Mouse (Mus musculus) heart, embryonic 13.5 days (tissue): Measurements from ENCODE around the gene Ephb3. TPM values are rescaled to one million over a fixed set of nuclear protein-coding genes. Genes with fewer than 3 reads are reported as not detected.
A peak's percentile ranks its signal among the peaks of the same experiment; 100 is the strongest.

Experiments
- ATAC-seq: fragments of 200-750 bp; cut with Nextera tagmentation; 2 replicates; pipeline ENCODE4 v1.8.0; 2017; ENCODE audit warnings: moderate TSS enrichment; ENCODE audit not compliant: insufficient number of reproducible peaks, low FRiP score, low TSS enrichment; ENCODE audit errors: extremely low read depth
- H3K27ac ChIP-seq: fragments of 300-500 bp; sonication (generic); replicated peaks from 2 replicates; pipeline ENCODE4 v1.5.1; 2015; ENCODE audit warnings: moderate library complexity, mild to moderate bottlenecking, inconsistent platforms
- H3K27me3 ChIP-seq: fragments of 300-500 bp; sonication (generic); replicated peaks from 2 replicates; pipeline ENCODE4 v1.6.1; 2015; ENCODE audit warnings: mild to moderate bottlenecking, inconsistent platforms
- H3K36me3 ChIP-seq: fragments of 300-500 bp; sonication (generic); 2 replicates; pipeline ENCODE4 v1.6.1; 2015; ENCODE audit warnings: mild to moderate bottlenecking, inconsistent platforms
- H3K4me1 ChIP-seq: fragments of 300-500 bp; sonication (generic); 2 replicates; pipeline ENCODE4 v1.6.1; 2015; ENCODE audit warnings: inconsistent platforms
- H3K4me2 ChIP-seq: fragments of 300-500 bp; sonication (generic); 2 replicates; pipeline ENCODE4 v1.6.1; 2015; ENCODE audit warnings: inconsistent platforms, mild to moderate bottlenecking, moderate library complexity
- H3K4me3 ChIP-seq: fragments of 300-500 bp; sonication (generic); 2 replicates; pipeline ENCODE4 v1.5.1; 2015; ENCODE audit warnings: moderate library complexity, mild to moderate bottlenecking, inconsistent platforms
- H3K9ac ChIP-seq: fragments of 300-500 bp; sonication (generic); 2 replicates; pipeline ENCODE4 v1.6.1; 2015; ENCODE audit warnings: inconsistent platforms, mild to moderate bottlenecking, moderate library complexity
- H3K9me3 ChIP-seq: fragments of 300-500 bp; sonication (generic); 2 replicates; pipeline ENCODE4 v1.6.1; 2016; ENCODE audit warnings: inconsistent platforms
- WGBS: fragments of 180-500 bp; shearing (Covaris S2); methylation state at CpG from one replicate; pipeline ENCODE4 v1.1.7; 2015; ENCODE audit warnings: mixed read lengths; 5-methylcytosine and 5-hydroxymethylcytosine counted together
- polyA plus RNA-seq: library from polyadenylated mRNA; unstranded; fragments of >200 nt; fragmentation: Nextera tagmentation; extraction: Ambion mirVana; gene quantifications from 2 replicates; pipeline ENCODE4 v1.2.1, GENCODE M21; 2015

Gene Ephb3
- polyA plus RNA-seq, 1 experiment from 2014 or later = 16.9 TPM

DNA sequence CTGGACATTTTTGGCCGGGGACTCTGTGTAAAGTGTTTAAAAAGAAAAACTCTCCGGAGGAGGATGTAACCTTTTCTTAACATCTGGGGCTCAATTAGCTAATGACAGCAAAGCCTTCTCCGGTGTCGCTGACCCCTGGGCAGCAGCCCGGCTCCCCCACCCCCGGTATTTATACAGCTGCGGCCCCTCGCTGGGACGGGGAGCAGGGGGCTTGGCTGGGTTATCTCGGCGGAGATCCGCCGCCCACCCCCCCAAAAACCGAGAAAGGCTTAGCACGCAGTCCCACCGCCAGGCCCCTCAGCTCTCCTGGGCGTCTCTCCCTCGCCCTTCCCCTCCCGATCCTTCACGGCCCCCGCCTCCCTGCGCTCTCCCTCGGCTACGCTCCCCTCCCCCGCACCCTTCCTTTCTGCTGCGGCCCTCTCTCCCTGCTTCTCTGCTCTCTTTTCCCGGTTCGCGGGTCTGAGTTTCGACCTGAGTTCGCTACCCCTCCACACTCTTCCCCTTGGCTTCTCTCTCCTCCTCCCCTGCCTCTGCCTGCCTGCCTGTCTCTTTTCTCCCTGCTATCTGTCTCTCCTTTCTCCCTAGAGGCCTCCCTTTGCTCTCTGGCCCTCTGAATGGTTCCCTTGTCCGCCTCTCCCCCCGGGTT, 42.0 kb downstream of the Ephb3 start:
- WGBS = under 1% methylated on average over 33 of the region's 33 CpGs
- H3K36me3 ChIP-seq = no peaks in the 10 kb centered on the region
- peak overlapping the region; percentile 55 for H3K4me3 ChIP-seq
- H3K4me2 ChIP-seq = peak overlapping the region; percentile 92
- 0 out of 2 replicates have a peak, but pooled peaks have one; percentile 15 for ATAC-seq
- peaks cover 53% of the 10 kb centered on the region for H3K4me1 ChIP-seq
- H3K9ac ChIP-seq = peak overlapping the region; percentile 85
- no peaks in the 10 kb centered on the region for H3K9me3 ChIP-seq
- H3K27ac ChIP-seq = peak overlapping the region; percentile 83
- H3K27me3 ChIP-seq = peaks cover 38% of the 10 kb centered on the region

DNA sequence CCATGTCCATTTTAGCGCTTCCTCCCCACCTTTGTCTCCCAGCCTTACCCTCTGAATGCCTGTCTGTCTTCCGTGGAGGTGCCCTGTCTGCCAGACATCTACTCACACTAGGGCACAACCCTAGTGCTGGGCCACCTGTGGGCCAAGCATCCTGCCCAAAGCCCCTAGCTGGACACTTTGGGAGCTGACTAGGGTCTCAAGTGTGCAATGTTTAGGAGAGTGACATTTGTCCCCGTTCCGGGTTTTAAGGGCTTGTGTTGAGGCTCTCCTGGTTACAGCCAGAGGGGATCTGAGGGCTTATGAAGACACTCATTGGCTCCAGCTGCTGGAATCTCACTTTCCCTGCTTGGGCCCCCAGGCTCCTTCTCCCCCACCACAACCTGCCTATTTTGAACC, 42.5 kb downstream of the Ephb3 start:
- peaks cover 38% of the 10 kb centered on the region for H3K27me3 ChIP-seq
- H3K4me2 ChIP-seq = peak overlapping the region; percentile 92
- H3K9me3 ChIP-seq = no peaks in the 10 kb centered on the region
- peaks cover 53% of the 10 kb centered on the region for H3K4me1 ChIP-seq
- 7% methylated on average over 4 of the region's 4 CpGs for WGBS
- H3K36me3 ChIP-seq = no peaks in the 10 kb centered on the region
- H3K4me3 ChIP-seq = peak overlapping the region; percentile 55
- ATAC-seq = no peak
- peak overlapping the region; percentile 83 for H3K27ac ChIP-seq
- peak overlapping the region; percentile 85 for H3K9ac ChIP-seq

DNA sequence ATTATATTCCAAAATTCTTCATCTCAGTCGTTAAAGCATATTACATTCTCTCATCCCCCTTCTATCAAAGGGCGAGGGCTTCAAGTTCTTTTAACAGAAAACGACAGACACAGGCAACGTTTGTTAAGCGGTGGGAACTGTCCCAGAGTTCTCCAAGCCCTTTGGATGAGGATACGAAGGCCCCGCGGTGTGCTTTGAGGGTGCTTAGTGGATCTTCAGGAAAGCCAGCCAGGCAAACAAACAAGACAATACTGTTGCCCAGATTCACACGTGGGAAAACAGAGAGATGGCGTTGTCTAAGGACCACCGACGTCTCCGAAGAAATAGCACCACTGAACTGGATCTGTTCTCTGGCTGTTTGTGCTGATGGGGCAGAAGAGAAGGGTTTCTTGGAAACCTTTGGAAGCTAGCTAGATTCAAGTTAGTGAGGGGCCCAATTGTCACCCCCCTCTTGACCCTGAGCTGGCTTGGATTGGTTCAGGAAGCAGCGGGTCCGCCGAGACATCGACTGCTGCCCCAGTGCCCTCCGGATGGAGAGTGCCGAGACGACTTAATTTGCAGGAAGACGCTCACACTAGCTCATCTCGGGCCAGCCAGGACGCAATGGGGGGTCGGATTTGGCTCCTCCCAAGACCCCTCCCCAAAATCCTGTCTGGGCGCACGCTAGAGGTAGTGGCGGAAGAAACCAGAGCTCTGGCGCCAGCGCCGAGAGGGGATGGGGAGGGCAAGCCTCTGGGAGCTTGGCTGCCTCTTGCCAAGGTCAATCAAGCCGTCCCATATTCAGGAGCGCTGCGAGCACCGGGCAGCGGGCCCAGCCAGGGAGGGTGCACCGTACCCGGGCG, 43.5 kb downstream of the Ephb3 start:
- Histone ChIP-seq H3K36me3 (no peaks in the 10 kb centered on the region), H3K9ac (peak overlapping the region; percentile 85), H3K4me1 (peaks cover 53% of the 10 kb centered on the region), H3K9me3 (no peaks in the 10 kb centered on the region), H3K27me3 (peaks cover 38% of the 10 kb centered on the region), H3K4me3 (peak overlapping the region; percentile 52), H3K27ac (peak overlapping the region; percentile 83), H3K4me2 (peak overlapping the region; percentile 81)
- WGBS = 9% methylated on average over 38 of the region's 38 CpGs
- no peak for ATAC-seq

DNA sequence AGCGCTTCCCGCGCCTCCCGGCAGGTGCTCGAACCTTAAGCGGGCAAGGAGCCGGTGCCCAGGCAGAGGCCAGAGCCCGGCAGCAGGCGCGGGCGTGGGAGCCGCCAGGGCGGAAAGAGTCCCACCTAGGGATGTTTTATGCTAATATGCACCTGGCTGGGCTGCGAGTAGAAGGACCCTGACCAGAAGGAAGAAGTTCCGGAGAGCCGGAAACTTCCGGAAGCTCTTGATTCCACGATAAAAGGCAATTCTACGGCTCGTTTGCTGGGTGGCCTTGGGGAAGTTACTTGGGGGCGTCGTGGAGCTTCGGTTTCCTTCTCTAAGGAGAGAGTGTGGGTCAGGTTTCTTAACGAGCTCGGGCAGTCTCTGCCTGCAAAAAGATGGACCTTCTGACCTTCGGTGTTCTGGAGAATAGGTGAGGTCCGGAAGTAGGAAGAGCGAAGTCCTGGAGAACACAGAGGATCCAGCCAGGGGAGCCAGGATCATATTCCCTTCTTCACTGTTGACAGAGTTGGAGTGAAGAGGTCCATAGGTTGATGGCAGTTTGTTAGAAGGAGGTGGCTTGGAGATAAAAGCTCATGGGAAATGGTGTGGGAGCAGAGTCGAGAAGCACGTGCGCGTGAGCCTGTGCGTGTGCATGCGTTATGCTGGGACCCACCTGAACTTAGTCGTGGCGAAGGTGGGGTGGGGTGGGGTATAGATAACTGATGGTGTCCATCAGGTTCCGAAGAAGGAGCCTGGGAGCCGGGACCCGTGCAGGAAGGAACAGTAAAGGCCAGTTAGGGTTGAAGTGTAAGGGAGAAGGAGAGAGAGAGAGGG, 44.4 kb downstream of the Ephb3 start:
- no peak for ATAC-seq
- 3% methylated on average over 39 of the region's 39 CpGs for WGBS
- H3K9me3 ChIP-seq = no peaks in the 10 kb centered on the region
- H3K4me3 ChIP-seq = peak overlapping the region; percentile 52
- H3K9ac ChIP-seq = peak overlapping the region; percentile 85
- H3K27me3 ChIP-seq = peaks cover 38% of the 10 kb centered on the region
- H3K27ac ChIP-seq = peak overlapping the region; percentile 46
- peaks cover 52% of the 10 kb centered on the region for H3K4me1 ChIP-seq
- no peaks in the 10 kb centered on the region for H3K36me3 ChIP-seq
- H3K4me2 ChIP-seq = peak overlapping the region; percentile 81

DNA sequence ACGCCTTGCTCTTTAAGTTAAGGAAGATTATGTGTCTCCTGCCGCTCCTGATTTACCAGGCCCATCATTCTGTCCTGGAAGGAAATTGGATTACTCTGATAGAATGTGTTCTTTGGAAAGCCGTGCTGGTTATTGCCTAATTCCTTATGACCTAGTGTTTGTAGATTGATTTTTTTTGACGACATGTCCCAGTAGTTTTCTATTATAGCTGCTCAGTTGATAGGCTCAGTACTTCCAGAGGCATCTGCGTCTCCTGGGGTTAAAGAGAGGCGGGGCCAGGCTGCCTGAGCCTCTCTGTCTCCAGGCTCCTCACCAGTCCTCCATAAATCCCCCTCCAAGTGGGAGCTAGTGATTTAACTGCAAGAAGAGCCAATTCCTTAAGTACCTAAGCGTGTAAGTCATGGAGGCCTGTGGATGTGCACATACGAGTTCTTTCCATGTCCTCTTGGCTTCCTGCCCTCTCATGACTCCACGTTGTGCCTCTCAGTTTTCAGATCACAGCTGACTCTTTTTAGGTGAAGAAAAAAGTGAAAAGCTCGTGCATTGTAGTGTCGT, 47.9 kb downstream of the Ephb3 start:
- WGBS = 54% methylated on average over 11 of the region's 11 CpGs
- no peak for ATAC-seq
- no peak overlapping the region for H3K9ac ChIP-seq
- no peak overlapping the region for H3K27ac ChIP-seq
- no peaks in the 10 kb centered on the region for H3K36me3 ChIP-seq
- peaks cover 32% of the 10 kb centered on the region for H3K27me3 ChIP-seq
- H3K4me2 ChIP-seq = no peak overlapping the region
- peaks cover 52% of the 10 kb centered on the region for H3K4me1 ChIP-seq
- no peak overlapping the region for H3K4me3 ChIP-seq
- H3K9me3 ChIP-seq = no peaks in the 10 kb centered on the region

DNA sequence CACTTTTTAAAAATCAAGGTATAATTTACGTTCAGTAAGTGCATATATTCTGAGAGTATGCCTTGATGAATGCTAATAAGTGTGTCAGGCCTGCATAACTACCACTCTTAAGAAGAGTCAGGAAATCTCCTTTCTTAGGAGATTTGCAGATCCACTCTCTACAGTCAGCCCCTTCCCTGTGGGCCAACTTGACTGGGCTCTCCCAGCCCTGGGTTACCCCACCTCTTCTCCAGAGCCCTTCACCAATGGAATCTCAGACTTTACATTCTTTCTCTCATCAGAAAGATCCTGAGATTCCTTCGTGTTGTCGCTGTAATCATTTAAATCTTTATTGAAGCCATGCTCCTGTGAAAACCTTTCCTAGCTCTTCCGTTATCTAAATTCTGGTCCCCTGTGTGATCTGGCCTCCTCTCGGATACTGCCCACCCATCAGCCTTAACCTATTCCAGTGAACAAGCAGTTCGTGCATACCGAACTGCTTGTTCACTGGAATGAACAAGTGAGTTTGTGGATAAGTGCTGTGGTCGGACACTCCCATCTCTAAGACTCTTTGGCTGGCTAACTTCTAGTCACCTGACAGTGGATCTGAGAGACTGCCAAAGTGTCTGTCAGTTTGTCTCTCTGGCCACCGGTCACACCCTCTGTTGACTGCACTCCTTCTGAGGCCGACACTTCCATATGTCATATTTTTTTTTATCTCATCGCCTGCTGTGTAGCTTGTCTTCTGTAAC, 51.2 kb downstream of the Ephb3 start:
- Histone ChIP-seq H3K9ac (0 out of 2 replicates have a peak overlapping the region, but pooled peaks have one; percentile 8), H3K27ac (peak overlapping the region; percentile 49), H3K4me2 (no peak overlapping the region), H3K4me1 (peaks cover 33% of the 10 kb centered on the region), H3K4me3 (no peak overlapping the region), H3K36me3 (no peaks in the 10 kb centered on the region), H3K9me3 (no peaks in the 10 kb centered on the region), H3K27me3 (peaks cover 2% of the 10 kb centered on the region; the same call in 1 of the 2 replicates)
- ATAC-seq = no peak
- WGBS = 36% methylated on average over 11 of the region's 11 CpGs

DNA sequence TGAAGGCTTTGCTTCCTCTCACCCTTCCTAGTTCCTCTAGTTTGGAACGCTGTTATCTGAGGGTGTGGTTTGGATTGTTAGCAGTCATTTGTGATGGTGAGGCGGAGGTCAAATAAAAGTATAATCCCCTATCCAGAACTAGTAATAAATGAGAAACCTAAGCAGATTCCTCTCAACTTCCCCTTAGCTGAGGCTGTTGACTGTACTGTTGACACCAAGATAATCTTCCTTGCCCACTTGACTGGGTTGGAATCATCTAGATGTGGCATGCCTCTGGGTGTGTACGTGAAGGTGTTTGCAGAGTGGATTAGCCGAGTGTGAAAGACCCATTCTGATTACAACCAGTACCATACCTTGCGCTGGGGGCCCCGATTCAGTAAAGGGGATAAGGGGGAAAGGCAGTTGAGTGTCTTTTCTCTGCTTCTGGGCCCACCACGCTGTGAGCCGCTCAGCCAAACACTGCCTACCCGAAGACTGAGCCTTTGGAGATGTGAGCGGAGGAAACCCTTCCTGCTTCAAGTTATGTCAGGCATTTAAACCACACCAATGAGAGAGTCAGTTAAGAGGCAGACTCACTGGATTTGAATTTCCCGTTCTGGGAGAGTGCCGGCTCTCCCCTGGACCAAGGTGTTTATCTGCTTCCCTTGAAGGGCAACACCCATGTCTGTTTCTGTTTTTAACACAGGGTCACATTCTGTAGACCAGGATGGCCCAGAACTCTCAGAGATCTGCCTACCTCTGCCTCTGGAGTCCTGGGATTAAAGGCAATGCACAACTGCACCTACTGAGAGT, 52.2 kb downstream of the Ephb3 start:
- 71% methylated on average over 12 of the region's 12 CpGs for WGBS
- Histone ChIP-seq H3K4me2 (no peak overlapping the region), H3K9me3 (no peaks in the 10 kb centered on the region), H3K27ac (peak overlapping the region; percentile 43), H3K27me3 (no peaks in the 10 kb centered on the region), H3K36me3 (no peaks in the 10 kb centered on the region), H3K4me3 (no peak overlapping the region), H3K9ac (no peak overlapping the region), H3K4me1 (peaks cover 33% of the 10 kb centered on the region)
- ATAC-seq = no peak

DNA sequence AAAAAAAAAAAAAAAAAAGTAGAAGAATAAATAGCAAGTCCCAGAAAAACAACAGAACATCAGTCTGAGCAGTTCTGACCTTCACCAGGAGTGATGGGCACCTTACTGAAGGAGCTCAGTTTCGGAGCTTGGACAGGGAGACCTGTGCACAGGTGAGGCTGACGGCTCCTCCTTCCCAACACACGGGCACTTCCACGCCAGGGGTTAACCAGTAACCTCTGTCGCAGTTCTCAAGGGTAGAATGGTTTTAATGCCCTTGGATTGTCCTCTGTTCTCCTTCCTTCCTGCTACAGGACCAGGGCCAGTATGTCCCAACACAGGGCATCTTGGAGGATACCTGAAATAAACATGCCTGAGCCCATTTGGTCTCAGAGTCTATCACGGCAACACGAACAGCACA, 60.9 kb downstream of the Ephb3 start:
- Histone ChIP-seq H3K9me3 (no peaks in the 10 kb centered on the region), H3K4me3 (no peak overlapping the region), H3K4me2 (no peak overlapping the region), H3K27ac (no peak overlapping the region), H3K4me1 (peaks cover 10% of the 10 kb centered on the region), H3K36me3 (no peaks in the 10 kb centered on the region), H3K9ac (no peak overlapping the region), H3K27me3 (no peaks in the 10 kb centered on the region)
- WGBS = 82% methylated on average over 7 of the region's 7 CpGs
- ATAC-seq = no peak

DNA sequence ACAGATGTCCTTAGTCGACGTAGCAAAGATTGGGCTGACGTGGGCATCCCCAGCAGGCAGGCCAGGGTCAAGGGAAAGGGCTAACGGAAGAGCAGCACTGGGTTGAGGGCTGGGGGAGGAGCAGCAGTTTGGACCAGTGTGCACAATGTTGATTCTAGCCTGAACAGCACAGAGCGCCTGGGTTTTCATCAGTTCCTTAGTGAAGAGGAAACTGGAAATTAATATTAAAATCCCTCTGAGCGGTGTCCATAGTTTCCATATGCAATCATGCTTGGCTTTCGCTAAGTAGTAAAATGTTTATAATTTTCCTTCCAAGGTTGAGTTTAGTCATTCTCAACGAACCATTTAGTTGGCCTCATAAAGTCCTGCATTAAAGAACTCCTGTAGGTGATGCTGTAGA, 65.2 kb downstream of the Ephb3 start:
- Histone ChIP-seq H3K36me3 (no peaks in the 10 kb centered on the region), H3K4me1 (peaks cover 53% of the 10 kb centered on the region), H3K27me3 (no peaks in the 10 kb centered on the region), H3K9me3 (no peaks in the 10 kb centered on the region), H3K27ac (peak overlapping the region; percentile 87), H3K9ac (no peak overlapping the region), H3K4me2 (no peak overlapping the region), H3K4me3 (no peak overlapping the region)
- no peak for ATAC-seq
- WGBS = 64% methylated on average over 8 of the region's 8 CpGs

DNA sequence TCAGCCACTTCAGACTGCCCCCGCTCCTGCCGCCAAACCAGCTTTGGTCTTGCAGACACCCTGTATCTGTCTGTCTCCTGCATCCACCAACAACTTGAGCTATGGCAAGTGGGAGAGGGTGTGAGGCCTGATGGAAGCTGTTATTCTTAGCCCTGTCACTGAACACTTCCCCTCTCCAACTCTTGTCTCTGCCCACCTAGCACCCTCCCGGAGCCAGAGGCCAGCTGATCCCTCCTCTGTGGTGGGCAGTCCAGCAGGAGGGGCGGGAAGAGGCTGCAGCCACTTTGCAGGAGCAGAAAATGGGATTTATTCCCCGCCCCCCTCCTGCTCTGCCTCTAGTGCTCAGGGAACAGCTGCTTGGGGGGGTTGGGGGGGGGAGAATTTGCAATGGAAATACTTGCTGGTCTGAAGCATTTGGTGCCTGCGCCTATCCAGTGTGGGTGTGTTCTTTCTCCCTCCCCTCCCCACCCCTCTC, 67.3 kb downstream of the Ephb3 start:
- H3K27me3 ChIP-seq = no peaks in the 10 kb centered on the region
- peak overlapping the region; percentile 24 for H3K4me2 ChIP-seq
- H3K9ac ChIP-seq = peak overlapping the region; percentile 52
- ATAC-seq = peak; percentile 62; the same call in 1 of the 2 replicates
- 14% methylated on average over 6 of the region's 6 CpGs for WGBS
- no peak overlapping the region for H3K4me3 ChIP-seq
- peaks cover 4% of the 10 kb centered on the region; the same call in 1 of the 2 replicates for H3K9me3 ChIP-seq
- H3K4me1 ChIP-seq = peaks cover 55% of the 10 kb centered on the region
- H3K27ac ChIP-seq = peak overlapping the region; percentile 87
- no peaks in the 10 kb centered on the region for H3K36me3 ChIP-seq
